Mouse (Mus musculus) v-Abl transformed pro-B cells (cell line): ENCODE data around the gene Lenep.

Source experiments
- in situ Hi-C, 2 experiments: fragments of 400-800 bp; cut with MboI; formaldehyde crosslinking; loops; one replicate each; pipeline ENCODE4 v1.15.1; 2025; ENCODE audit not compliant: unreplicated experiment in 2 of 2

Gene Lenep

DNA sequence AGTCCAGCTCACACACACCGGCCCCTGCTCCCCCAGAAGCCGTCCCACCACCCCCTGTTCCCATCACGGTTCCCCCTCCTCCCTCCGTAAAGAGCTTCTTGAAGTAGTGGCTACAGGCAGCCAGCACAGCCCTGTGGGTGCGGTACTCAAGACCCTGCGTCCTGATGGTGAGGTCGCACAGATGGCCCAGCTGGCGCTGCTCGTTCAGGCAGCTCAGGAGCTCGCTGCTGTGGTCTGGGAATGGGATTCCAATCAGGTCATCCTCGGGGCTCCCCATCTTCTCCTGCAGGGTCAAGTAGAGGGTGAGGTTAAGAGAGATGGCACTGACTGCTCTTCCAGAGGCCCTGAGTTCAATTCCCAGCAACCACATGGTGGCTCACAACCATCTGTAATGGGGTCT lies 21.4 kb downstream of the Lenep start:
- in situ Hi-C loops = no loop called here

DNA sequence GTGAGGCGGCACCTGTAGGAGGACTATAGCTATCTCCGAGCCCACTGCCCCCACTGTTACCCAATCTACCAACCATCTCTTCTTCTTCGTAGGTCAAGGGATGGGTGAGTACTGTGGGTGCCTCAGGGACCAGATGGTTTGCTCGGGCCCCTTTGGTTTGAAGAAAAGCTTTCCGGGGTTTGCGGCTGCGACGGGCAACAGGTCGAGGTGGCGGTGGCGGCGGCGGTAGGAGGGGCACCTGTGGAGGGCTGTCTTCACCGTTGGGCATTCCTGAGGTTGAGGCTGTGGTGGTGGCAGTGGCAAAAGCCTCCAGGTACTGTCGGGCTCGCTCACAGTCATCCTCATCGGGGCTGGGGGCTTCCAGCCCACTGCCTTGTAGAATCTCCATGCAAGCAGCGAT lies 21.9 kb downstream of the Lenep start:
- in situ Hi-C loops = no loop called here

GRCm38 (mm10) chr3:89380291-89380690 lies 22.3 kb downstream of the Lenep start:
- in situ Hi-C loops = no loop called here

GRCm38 (mm10) chr3:89379388-89380131 lies 23.0 kb downstream of the Lenep start:
- in situ Hi-C loops = loop anchor here in 1 of 2 experiments (10.0 kb wide), 1 partner anchor 105 kb away; no protein-coding TSS in a partner anchor

DNA sequence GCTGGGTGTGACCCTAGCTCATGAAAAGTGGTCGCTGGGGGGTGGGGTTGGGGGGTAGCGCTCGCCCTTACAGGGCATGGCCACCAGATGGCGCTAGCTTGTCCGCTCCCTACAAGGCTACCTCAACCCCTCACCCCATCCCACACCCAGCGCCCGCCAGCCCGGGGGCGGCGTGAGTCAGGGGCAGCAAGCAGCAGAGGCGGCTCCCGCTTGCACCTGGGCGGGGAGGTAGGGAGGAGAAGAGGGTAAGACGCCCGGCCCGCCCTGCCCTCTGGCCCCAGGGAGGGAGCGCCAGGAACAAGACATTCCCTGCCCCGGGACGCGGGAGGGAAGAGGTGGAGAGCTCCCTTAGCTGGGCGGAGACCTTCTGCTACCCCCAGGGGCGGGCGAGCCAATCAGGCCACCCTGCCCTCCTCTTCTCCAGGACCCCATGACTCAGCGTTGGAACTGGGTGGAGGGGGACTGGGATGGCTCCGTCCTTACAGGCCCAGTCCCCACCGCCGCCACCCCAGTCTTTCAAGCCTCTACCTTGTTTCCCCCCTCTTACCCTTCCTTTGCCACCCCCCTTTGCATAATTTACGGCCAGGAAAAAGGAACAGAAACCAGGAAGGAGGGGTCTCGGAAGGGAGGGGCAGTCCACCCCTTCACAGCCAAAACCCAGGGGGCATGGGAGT lies 24.1 kb downstream of the Lenep start:
- in situ Hi-C loops = loop anchor here in 1 of 2 experiments (10.0 kb wide), 1 partner anchor 106 kb away; no protein-coding TSS in a partner anchor

GRCm38 (mm10) chr3:89377831-89378230 lies 24.8 kb downstream of the Lenep start:
- in situ Hi-C loops = loop anchor here in 1 of 2 experiments (10.0 kb wide), 1 partner anchor 107 kb away; no protein-coding TSS in a partner anchor

DNA sequence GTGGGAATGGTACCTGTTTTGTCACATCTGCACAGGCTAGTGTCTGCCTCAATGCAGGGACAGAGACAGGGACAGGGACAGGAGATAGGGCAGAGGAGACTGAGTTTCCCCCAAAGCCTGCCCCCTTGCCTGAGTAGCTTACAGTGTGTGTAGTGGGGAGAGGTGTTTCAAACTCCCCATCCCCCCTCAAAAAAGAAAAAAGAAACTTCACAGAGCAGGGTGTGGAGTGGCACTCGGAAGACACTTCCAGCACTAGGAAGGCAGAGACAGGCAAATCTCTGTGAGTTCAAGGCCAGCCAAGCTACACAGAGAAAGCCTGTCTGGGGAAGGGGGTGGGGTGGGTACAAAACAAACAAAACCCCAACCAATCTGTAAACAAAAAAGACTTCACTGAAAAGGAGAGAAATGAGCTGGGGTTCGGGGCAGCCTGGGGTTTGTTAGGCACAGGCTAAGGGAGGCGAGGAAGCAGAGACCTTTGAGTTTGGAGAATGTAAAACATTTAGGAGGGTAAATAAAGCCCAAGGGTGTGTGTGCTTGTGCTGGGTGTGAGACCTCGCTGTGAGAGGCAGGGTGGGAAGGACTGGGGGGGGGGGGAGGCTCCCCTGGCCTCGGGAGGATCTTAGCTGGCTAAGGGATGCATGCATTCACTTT lies 28.9 kb downstream of the Lenep start:
- in situ Hi-C loops = loop anchor here in 1 of 2 experiments (10.0 kb wide), 1 partner anchor 111 kb away; no protein-coding TSS in a partner anchor

DNA sequence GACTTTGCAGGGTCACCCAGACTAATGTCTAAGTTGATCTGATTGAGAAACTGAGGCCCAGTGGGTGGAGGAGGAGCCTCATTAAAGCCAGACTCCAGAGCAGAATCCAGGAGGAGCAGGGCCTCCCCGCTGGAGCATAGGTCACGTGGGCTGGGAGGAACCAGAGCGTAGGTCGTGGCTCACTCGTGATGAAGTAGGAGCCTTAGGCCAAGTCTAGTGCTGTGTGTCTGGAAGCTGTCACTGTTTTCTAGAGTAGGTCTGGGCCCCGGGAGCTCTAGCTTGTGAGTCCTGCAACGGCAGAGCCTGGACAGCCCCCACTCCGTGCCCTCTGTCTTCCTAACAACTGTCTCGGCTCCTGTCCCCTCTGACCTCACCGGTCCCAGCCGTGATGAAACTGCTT lies 35.3 kb downstream of the Lenep start:
- in situ Hi-C loops = no loop called here

DNA sequence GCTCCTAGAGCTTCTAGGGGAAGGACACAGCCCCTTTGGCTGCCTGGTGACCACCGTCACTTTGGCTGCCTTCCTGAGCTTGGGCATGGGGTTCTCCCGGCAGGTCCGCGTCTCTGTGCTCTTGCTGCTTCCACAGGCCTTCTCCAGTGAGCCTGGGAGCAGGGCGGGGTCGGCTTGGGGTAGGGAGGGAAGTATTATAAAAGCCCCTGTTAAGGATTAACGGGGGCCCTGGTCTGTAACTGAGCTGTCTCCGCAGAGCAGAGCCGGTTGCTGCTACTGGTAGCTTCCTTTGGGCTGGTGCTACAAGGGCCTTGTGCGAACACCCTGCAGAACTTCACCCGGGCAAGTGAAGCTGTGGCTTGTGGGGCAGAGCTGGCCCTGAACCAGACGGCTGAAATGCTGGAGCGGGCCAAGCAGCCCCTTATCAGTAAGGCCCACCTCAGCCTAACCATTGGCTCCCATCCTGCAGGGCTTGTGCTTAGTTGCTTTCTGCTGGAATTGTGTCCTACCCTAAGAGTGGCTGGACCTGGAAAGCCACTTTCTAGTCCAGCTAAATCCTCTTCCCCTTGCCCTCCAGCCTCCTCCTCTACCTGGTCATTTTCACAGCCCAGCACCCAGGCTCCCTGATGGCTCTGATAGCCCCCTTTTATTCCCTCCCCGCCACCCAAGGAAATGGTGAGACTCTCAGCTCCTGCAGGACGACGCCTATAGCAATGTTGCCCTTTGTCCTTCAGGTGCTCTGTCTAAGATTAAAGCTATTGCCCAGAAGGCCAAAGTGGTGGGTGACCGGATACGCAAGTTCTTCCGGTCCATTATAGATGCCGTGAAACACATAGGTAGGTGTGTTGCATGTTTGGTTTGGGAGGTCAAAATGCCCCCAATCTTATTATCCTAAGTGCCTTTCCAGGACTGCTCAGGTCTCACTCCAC lies 36.8 kb downstream of the Lenep start:
- in situ Hi-C loops = no loop called here

DNA sequence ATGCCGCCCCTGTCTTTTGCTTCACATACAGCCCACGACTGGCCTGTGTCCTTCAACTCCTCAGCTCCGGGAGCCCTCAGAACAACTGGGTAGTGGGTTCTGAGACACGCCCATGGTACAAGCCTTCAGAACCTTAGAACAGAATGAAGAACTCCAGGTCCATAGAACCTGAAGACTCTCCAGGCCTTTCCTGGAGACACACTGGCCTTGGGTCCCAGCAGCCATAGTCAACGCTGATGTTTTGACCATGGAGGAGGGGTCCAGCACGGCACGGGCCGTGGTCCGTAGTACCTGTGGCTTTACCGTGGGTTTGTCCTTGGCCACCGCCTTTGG lies 37.5 kb downstream of the Lenep start, which contains the start of gene Dcst1:
Gene Dcst1 (minus strand): TSS at position 101 of the 333 bp plus-strand sequence.
- in situ Hi-C loops = no loop called here

- in situ Hi-C loops = no loop called here
These were observed 38.0 kb downstream of the Lenep start for GRCm38 (mm10) chr3:89364631-89365030.

- in situ Hi-C loops = no loop called here
These were observed 40.9 kb downstream of the Lenep start, which contains the start of gene Dcst2 for GRCm38 (mm10) chr3:89361675-89362074. Gene Dcst2 (plus strand): TSS chr3:89361975.

GRCm38 (mm10) chr3:89360237-89360636 lies 42.4 kb downstream of the Lenep start:
- in situ Hi-C loops = no loop called here

GRCm38 (mm10) chr3:89359630-89360029 lies 43.0 kb downstream of the Lenep start:
- in situ Hi-C loops = no loop called here

GRCm38 (mm10) chr3:89356029-89356428 lies 46.6 kb downstream of the Lenep start:
- in situ Hi-C loops = no loop called here

DNA sequence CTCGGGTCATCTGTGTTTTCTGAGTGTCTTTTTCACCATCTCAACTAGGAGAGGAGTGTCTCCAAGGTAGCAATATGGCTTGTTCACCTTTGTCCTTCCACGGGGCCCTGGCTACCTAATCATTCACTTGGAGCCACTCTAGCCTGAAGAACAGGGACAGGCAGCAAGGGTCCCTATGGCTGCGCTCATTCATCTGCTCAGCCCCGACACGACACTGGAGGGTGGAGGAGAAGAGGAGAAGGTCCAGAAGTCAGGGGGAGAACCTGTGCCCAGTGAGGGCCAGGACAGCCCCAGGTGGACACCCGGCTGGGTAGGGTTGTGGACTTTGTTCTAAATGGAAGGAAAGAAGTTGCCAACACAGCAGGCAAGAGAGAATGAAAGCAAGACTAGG lies 47.1 kb downstream of the Lenep start:
- in situ Hi-C loops = no loop called here

GRCm38 (mm10) chr3:89354816-89355511 lies 47.6 kb downstream of the Lenep start:
- in situ Hi-C loops = no loop called here

DNA sequence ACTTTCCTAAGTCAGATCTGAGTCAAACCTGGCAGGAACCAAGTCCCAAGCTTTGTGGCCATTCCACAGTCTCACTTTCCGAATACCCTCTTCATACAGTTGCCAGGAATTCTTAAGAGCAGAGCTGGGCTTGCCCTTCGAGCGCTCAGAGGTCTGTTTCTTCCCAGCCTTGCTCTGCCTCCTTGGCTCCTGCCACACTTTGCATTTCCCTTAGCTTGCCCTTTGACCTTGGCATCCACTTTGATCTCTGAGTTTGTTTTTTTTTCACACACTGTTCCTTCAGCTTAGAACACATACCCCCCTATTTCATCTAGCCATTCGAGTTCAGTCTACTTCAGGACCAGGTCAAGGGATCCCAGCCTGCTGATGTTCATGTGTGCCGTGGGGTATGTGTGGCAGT lies 51.3 kb downstream of the Lenep start:
- in situ Hi-C loops = no loop called here
